Mouse (Mus musculus) heart, adult 9 months (tissue): ENCODE measurements around the gene Psma6.
"Not testable (repeated sequence)": the region's sequence is repeated elsewhere in the genome, so short reads cannot be mapped to it uniquely, and the experiment has no call there.

Experiments
- DNase-seq, 2 experiments: peaks; one replicate each; pipeline ENCODE4 v3.0.0; 2022; ENCODE audit warnings: low spot score in 2 of 2

Psma6 gene

GRCm38 (mm10) chr12:55392733-55393577 lies 8.9 kb downstream of the Psma6 start:
- no peak for DNase-seq

DNA sequence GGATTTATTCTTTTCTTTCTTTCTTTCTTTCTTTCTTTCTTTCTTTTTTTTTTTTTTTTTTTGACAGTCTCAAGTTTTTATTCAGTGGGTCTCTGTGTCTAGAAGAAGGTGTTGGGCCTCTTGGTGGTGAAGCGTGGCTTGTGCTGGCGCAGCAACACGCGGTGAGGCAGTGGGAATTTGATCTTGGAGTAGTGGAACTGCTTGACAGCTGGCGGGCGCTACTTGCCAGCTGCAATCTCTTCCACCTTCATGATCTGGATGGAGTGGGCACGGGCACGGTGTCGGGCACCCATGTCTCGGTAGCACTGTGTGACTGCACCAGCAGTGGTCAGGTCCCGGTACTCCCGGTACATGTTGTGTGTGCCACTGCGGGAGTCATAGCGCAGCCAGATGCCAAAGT lies 11.6 kb downstream of the Psma6 start:
- not testable (repeated sequence) for DNase-seq

- no peak for DNase-seq
Measured at GRCm38 (mm10) chr12:55396536-55396935, 12.5 kb downstream of the Psma6 start.

DNA sequence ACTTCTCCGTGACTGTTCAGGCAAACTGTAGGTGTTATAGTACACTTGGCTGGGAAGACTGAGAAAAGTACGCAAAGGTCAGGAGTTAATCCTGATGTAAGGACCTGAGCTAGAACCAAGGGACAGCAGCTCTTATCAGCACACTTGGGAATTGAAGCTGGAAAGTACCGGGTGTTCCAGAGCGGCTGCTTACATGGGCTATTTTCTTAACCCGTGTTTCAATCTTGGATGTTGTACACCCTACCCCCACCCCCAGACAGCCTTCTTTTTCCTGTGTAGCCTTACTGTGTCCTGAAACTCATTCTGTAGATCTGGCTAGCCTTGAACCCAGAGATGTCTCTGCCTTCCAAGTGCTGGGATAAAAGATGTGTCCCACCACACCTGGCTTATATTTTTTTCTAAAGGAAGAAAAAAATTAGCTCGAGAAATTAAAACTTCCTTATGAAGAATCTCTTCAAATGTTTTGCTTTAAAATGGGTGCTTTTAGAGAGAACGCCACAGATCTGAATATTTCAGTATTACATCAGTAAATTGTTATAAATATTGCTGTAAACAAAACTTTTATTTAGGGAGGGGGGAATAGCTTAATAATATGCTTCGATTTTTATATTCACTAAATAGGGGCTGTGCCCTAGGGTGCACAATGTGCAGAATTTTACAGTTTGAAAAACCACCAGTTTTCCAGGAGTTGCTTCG lies 13.7 kb downstream of the Psma6 start:
- DNase-seq = peak; percentile 37 to 66

- peak; percentile 90 to 91 for DNase-seq
Measured at GRCm38 (mm10) chr12:55398240-55399127, 14.5 kb downstream of the Psma6 start.

DNA sequence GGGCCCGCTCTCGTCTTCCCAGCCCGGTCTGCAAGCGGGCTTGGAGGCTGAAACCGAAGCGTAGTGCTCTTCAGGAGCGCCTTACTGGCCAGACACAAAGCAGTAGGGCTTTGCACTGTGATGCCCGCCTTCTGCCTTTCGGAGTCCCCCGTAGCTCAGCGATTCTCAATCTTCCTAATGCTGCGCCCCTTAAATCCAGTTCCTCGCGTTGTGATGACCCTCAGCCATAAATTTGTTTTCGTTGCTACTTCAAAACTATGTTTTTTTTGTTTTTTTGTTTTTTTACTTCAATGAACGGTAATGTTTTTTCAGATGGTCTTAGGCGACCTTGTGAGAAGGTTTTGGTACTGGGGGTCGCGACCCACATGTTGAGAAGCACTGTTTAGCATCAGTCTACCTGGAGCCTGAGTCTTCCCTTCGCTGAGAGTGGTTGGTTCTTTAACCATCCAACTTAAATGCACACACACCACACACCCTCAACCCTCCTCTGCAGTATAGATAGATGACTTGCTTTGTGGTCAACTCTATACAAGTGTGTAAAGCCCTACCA lies 15.2 kb downstream of the Psma6 start:
- no peak for DNase-seq

DNA sequence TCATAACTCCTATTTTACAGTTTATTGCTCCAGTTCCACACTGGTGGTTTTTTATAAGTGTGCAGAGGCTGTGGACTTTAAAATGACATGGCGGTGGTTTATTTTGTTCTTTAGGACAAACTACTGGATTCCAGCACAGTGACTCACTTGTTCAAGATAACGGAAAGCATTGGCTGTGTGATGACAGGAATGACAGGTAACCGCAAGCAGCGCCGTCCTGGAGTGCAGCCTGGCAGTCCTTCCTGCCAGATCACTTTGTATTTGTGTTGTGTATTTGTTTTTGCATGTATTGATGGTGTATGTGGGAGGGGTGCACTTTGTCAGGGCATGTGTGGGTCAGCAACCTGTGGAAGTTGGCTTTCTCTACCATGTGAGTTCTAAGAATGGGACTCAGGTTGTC lies 23.9 kb downstream of the Psma6 start:
- no peak for DNase-seq

DNA sequence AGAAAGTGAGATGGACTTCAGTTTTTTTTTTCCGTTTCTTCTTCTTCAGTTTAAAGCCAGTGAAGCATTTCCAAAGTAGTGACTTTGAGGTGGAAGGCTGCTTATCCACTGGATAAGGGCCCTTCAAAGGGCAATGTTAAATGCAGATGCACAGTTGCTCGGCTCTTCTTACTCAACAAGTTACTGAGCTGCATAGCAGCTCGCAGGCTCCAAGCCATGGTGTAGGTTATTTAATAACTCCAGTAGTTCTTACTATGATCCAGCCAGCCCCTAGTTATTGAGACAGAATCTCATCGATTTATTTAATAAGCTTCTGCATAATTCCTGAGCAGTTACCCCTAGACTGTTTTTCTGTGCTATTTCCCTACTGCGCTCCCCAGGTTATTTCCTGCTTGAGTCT lies 31.2 kb downstream of the Psma6 start:
- DNase-seq = no peak

DNA sequence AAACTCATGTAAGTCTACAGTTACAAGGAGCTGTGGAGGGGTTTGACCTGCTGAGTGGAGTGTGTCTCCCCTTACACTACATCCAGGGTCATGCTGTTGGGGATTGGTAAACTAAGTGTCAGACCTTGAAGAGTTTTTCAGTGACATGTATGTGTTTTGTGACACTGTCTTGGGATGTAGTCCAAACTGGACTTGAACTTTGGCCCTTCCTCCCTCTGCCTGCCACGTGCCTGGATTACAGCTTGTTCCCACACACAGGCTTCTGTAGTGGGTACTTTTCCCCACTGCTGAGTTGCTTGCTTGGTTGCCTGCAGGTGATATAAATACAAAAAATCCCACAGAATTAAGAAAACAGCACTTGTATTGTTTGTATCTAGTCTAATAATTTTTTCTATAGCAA lies 31.7 kb downstream of the Psma6 start:
- no peak for DNase-seq

- no peak for DNase-seq
Measured at GRCm38 (mm10) chr12:55420220-55420619, 36.2 kb downstream of the Psma6 start.

DNA sequence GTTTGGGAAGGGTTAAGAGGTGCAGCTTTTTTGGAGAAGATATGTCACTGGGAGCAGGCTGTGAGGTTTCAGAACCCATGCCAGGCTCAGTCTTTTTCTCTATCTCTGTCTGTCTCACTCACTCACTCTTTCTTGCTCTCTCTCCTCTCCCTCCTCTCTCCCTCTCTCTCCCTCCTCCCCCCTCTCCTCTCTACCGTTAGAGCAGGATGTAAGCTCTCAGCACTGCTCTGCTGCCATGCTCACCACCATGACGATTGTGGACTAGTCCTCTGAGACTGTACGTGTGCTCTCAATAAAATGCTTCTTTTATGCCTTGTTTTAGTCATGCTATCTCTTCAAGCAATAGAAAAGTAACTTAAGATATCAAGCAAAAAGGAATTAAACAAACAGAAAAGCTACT lies 38.0 kb downstream of the Psma6 start:
- DNase-seq = no peak

- no peak for DNase-seq
Measured at GRCm38 (mm10) chr12:55426300-55426699, 42.3 kb downstream of the Psma6 start.

DNA sequence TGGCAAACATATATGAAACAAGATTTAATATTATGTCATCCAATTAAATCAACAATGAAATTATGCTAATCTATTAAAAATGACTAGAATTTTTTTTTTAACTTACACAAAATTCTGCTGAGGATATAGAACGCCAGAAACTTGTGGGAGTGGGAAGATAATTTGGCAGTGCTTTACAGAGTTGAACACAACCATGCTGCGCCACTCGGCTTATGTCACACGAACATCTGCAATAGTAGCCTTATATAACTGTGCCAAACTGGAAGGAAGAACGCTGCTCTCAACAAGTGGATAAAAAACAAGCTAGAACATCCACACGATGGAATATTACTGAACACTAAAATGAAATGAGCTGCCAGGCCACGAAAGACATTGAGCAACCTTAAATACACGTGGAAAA lies 45.2 kb downstream of the Psma6 start:
- no peak for DNase-seq

- no peak for DNase-seq
Measured at GRCm38 (mm10) chr12:55429956-55430355, 45.9 kb downstream of the Psma6 start.

DNA sequence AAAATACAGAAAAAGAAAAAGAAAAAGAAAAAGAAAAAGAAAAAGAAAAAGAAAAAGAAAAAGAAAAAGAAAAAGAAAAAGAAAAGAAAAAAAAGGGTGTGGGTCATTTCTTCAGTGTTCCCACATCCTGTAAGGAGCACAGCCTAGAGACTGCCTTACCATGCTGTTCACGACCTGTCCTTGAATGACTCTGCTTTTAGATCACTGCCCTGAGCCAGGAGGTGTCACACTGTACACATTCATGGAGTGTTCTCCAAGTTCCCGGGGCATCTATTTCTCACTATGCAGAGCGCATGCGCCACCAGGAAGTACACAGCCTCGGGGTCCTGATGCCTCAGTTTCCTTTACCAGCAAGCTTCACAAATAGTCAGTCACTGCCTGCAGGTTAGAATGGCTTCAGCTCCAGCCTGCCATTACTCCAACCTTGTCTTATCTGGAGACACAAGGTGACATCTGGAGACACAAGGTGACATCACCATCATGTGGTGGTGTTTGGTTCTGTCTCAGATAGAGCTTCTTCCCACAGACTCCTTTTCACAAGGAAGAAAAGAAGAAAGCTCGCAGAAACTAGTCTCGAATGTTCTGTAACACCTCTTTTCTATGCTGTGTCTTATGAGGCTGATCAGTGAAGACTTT lies 48.4 kb downstream of the Psma6 start:
- DNase-seq = no peak

- no peak for DNase-seq
Measured at GRCm38 (mm10) chr12:55432920-55433284, 48.9 kb downstream of the Psma6 start.

DNA sequence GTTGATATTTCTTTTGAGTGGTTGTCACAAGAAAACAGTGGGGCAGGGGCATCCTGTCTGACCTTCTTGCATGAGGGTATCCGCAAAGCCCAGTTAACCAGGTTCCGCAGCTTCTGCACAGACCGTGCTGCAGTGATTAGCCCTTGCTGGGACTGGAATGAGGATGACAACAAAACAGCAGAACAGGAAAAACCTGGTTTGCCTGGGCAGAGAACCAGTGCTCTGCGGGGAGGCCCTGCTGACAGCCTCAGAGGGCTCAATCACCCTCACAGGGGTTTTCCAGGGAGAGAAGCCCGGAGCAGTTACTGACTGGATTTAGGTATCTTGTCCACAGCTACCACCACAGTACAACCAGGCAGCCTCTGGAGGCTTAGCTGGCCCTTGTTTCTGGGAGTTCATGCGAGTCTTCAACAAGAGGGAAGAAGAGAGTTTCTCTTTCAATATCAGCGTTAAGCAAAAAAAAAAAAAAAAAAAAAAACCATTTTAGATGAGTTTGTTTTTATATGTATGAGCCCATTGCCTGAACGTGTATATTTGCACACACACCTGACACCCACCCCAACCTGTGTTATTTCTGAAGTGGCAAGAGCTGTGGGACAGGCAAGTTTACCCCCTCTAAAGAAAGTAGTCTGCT lies 49.9 kb downstream of the Psma6 start:
- DNase-seq = no peak

- DNase-seq = no peak
Measured at GRCm38 (mm10) chr12:55435080-55435479, 51.1 kb downstream of the Psma6 start.

DNA sequence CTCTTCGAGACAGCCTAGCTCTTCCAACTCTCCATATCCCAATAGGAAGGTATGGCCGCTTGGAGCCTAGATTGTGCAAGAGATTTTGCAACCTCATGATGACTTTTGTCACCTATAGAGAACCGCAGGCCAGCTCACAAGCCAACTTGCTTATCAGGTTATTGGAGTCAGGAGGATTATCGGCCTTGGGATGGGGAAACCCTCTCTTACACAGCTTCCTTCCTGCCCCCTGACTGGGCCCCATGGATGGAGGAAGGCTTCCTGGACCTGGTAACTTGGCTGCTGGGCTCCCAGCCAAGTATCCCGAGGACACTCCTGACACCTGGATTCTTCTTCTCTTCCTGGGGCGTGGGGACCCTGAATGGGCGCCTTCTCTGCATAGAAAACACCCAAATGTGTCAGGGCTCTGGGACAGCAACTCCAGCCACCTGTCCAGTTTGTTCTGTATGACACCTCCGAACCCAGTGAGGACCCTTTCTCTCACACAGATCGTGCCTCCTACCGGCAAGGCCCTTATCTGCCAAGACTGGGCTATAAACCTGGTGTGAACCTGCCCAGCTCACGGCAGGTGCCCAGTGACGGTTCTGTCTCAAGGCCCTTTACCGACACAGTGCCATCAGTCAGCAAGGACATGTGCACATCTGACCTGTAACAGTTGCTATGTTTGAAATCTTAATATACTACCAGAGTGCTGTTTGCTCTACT lies 53.3 kb downstream of the Psma6 start:
- DNase-seq = no peak

DNA sequence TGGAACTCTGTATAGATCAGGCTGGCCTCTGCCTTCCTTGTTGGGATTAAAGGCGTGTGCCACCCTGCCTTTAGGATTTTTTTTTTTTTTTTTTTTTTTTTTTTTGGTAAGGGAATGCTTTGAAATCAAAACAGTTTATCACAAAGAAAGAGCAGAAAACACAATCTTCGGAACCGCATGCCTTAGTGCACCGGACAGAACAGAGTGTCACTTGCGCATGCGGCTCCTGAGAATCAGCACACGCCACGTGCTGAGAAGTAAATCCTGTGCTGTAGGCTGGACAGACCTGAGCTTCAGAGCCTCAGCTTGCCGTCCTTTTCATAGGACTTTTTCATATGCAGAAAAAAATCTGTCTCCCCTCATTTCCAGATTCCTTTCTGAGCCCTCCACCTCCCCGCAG lies 54.0 kb downstream of the Psma6 start:
- no peak for DNase-seq
